Mouse (Mus musculus): ENCODE data around the gene Agfg2. TPM values are rescaled to one million over a fixed set of nuclear protein-coding genes. Genes with fewer than 3 reads are reported as not detected.
A peak's percentile ranks its signal among the peaks of the same experiment; 100 is the strongest.

Agfg2 gene
- polyA plus RNA-seq, 1 experiment = 50.5 TPM

- no peak overlapping the region for H3K4me3 ChIP-seq (replicated peaks; ENCODE audit: control insufficient read depth, low read depth, low read length)
- peaks cover 2% of the 10 kb centered on the region; the same call in 1 of the 2 replicates for H3K4me1 ChIP-seq (ENCODE audit: control insufficient read depth, insufficient read depth, low read length)
- no peak for TF ChIP-seq POLR2A (IDR thresholded peaks at IDR 0.05; ENCODE audit: borderline replicate concordance, control insufficient read depth, low read depth, low read length)
- TF ChIP-seq CTCF (IDR thresholded peaks at IDR 0.05; ENCODE audit: control insufficient read depth, insufficient read depth, low read length) = no peak
- WGBS = 68% methylated on average over 3 of the region's 3 CpGs
- no peak overlapping the region for H3K27ac ChIP-seq (ENCODE audit: control insufficient read depth, insufficient read depth, low read depth, low read length, poor library complexity)
These were observed 75.2 kb downstream of the Agfg2 start for GRCm38 (mm10) chr5:137609292-137609691.

DNA sequence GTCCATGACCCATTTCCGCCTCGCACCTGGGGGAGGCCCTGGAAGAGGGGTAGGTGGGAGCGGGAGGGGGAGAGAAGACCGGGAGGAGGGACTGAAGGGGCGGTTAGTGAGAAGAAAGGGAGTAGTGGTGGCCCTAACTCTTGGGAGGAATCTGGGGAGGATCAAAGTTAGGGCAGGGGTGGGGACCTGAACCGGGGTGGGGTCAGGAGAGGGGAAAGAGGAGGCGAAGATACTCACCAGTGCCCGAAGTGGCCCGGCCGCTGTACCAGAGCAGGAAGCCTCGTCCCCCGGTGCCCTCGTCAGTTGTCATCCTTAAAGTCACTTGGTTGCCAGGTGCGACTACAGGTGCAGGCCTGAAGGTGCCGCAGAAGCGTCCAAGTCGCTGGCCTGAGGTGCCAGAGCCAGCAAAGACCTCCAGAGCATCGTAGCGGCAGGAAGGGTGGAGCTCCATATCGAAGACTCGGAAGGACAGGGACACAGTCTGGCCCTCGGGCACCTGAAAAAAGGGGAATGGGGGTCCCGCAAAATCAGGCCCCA, 75.8 kb downstream of the Agfg2 start:
- Histone ChIP-seq H3K4me1 (ENCODE audit: control insufficient read depth, insufficient read depth, low read length) (peaks cover 2% of the 10 kb centered on the region; the same call in 1 of the 2 replicates), H3K27ac (ENCODE audit: control insufficient read depth, insufficient read depth, low read depth, low read length, poor library complexity) (peak overlapping the region; percentile 11; the same call in 1 of the 2 replicates), H3K4me3 (replicated peaks; ENCODE audit: control insufficient read depth, low read depth, low read length) (no peak overlapping the region)
- TF ChIP-seq POLR2A (IDR thresholded peaks at IDR 0.05; ENCODE audit: borderline replicate concordance, control insufficient read depth, low read depth, low read length) (no peak), CTCF (IDR thresholded peaks at IDR 0.05; ENCODE audit: control insufficient read depth, insufficient read depth, low read length) (no peak)
- 80% methylated on average over 23 of the region's 23 CpGs for WGBS

GRCm38 (mm10) chr5:137607860-137608653, 76.5 kb downstream of the Agfg2 start:
- no peak overlapping the region for H3K27ac ChIP-seq (ENCODE audit: control insufficient read depth, insufficient read depth, low read depth, low read length, poor library complexity)
- TF ChIP-seq CTCF (IDR thresholded peaks at IDR 0.05; ENCODE audit: control insufficient read depth, insufficient read depth, low read length) (no peak), POLR2A (IDR thresholded peaks at IDR 0.05; ENCODE audit: borderline replicate concordance, control insufficient read depth, low read depth, low read length) (no peak)
- H3K4me1 ChIP-seq (ENCODE audit: control insufficient read depth, insufficient read depth, low read length) = peaks cover 2% of the 10 kb centered on the region; the same call in 1 of the 2 replicates
- H3K4me3 ChIP-seq (replicated peaks; ENCODE audit: control insufficient read depth, low read depth, low read length) = no peak overlapping the region
- 81% methylated on average over 26 of the region's 26 CpGs for WGBS

- Histone ChIP-seq H3K27ac (ENCODE audit: control insufficient read depth, insufficient read depth, low read depth, low read length, poor library complexity) (peak overlapping the region; percentile 81), H3K4me3 (replicated peaks; ENCODE audit: control insufficient read depth, low read depth, low read length) (peak overlapping the region; percentile 62), H3K4me1 (ENCODE audit: control insufficient read depth, insufficient read depth, low read length) (peaks cover 10% of the 10 kb centered on the region)
- WGBS = under 1% methylated on average over 22 of the region's 22 CpGs
- no peak for TF ChIP-seq CTCF (IDR thresholded peaks at IDR 0.05; ENCODE audit: control insufficient read depth, insufficient read depth, low read length)
- no peak; the same call in 1 of the 2 replicates for TF ChIP-seq POLR2A (IDR thresholded peaks at IDR 0.05; ENCODE audit: borderline replicate concordance, control insufficient read depth, low read depth, low read length)
These were observed 83.2 kb downstream of the Agfg2 start for GRCm38 (mm10) chr5:137601365-137601729.

DNA sequence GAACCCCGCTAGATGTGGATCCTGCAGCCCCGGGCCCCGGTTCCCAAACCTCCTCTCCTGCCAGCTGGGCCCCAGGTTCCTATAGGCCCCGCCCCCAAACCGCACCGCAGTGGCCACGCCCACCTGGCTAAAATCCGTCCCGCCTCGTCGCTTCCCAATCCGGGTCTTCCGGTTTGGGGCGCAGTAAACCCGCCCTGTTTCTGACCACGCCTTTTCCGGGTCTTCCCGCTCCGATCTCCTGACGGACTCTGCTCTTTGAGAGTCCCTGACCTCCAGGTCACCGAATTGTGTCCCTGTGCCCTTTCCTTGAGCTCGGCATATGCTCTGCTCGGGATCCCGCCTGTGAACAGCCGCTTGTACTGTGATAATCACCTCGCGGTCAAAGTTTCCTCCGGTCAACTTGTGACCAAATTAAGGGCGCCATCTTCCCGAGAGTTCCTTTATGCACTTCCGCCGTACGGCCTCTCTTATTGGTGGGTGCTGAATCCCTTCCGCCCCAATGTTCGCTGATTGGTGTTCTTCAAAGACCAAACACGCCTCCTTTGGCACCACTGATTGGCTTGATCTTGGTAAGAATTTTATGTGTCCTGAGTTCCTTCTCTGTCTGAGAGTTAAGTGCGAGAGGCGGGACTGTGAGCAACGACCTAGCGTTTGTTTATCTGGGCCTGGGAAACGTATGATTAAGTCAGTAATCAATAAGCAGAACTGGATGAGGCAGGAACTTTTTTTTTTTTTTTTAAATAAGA, 83.7 kb downstream of the Agfg2 start, which contains the start of gene Mospd3:
TSS of gene Mospd3 (minus strand) at position 440 of the 746 bp plus-strand sequence.
- peak within 1 kb of the TSS; percentile 97 for H3K27ac ChIP-seq (ENCODE audit: control insufficient read depth, insufficient read depth, low read depth, low read length, poor library complexity)
- H3K4me1 ChIP-seq (ENCODE audit: control insufficient read depth, insufficient read depth, low read length) = peaks cover 10% of the 10 kb centered on the region
- TF ChIP-seq CTCF (IDR thresholded peaks at IDR 0.05; ENCODE audit: control insufficient read depth, insufficient read depth, low read length) (no peak), POLR2A (IDR thresholded peaks at IDR 0.05; ENCODE audit: borderline replicate concordance, control insufficient read depth, low read depth, low read length) (peak; percentile 72)
- WGBS = under 1% methylated on average over 41 of the region's 41 CpGs
- H3K4me3 ChIP-seq (replicated peaks; ENCODE audit: control insufficient read depth, low read depth, low read length) = peak within 1 kb of the TSS; percentile 95

Other genes with a start within 250 kb of the Agfg2 start
- gene Zan, start 207.7 kb downstream of the Agfg2 start, polyA plus RNA-seq (2011; ENCODE audit: insufficient read depth, insufficient read length, low replicate concordance, missing spikeins) = not detected in 2 replicates
- gene Pop7, start 182.2 kb downstream of the Agfg2 start, polyA plus RNA-seq (2011; ENCODE audit: insufficient read depth, insufficient read length, low replicate concordance, missing spikeins) = 22.1 and 32.2 TPM in 2 replicates
- gene Gigyf1, start 166.2 kb downstream of the Agfg2 start, polyA plus RNA-seq (2011; ENCODE audit: insufficient read depth, insufficient read length, low replicate concordance, missing spikeins) = 57.6 and 80.1 TPM in 2 replicates
- not detected in 2 replicates for gene Epo, start 151.5 kb downstream of the Agfg2 start, polyA plus RNA-seq (2011; ENCODE audit: insufficient read depth, insufficient read length, low replicate concordance, missing spikeins)
- 294 and 476 TPM in 2 replicates for gene Gnb2, start 151.2 kb downstream of the Agfg2 start, polyA plus RNA-seq (2011; ENCODE audit: insufficient read depth, insufficient read length, low replicate concordance, missing spikeins)
- not detected in 2 replicates for gene Actl6b, start 131.2 kb downstream of the Agfg2 start, polyA plus RNA-seq (2011; ENCODE audit: insufficient read depth, insufficient read length, low replicate concordance, missing spikeins)
- gene Tfr2, start 114.9 kb downstream of the Agfg2 start, polyA plus RNA-seq (2011; ENCODE audit: insufficient read depth, insufficient read length, low replicate concordance, missing spikeins) = 25.9 and 51.0 TPM in 2 replicates
- 25.4 and 29.1 TPM in 2 replicates for gene Mospd3, start 83.7 kb downstream of the Agfg2 start, polyA plus RNA-seq (2011; ENCODE audit: insufficient read depth, insufficient read length, low replicate concordance, missing spikeins)
- gene Pcolce, start 70.9 kb downstream of the Agfg2 start, polyA plus RNA-seq (2011; ENCODE audit: insufficient read depth, insufficient read length, low replicate concordance, missing spikeins) = 17.2 and 23.4 TPM in 2 replicates
- 0.41 TPM in 1 of 2 replicates, not detected in the other for gene Fbxo24, start 55.7 kb downstream of the Agfg2 start, polyA plus RNA-seq (2011; ENCODE audit: insufficient read depth, insufficient read length, low replicate concordance, missing spikeins)
- 36.1 and 108 TPM in 2 replicates for gene Lrch4, start 55.6 kb downstream of the Agfg2 start, polyA plus RNA-seq (2011; ENCODE audit: insufficient read depth, insufficient read length, low replicate concordance, missing spikeins)
- gene Gm20605, start 55.6 kb downstream of the Agfg2 start, polyA plus RNA-seq (2011; ENCODE audit: insufficient read depth, insufficient read length, low replicate concordance, missing spikeins) = 24.9 and 41.6 TPM in 2 replicates
- gene Sap25, start 43.4 kb downstream of the Agfg2 start, polyA plus RNA-seq (2011; ENCODE audit: insufficient read depth, insufficient read length, low replicate concordance, missing spikeins) = 65.6 and 161 TPM in 2 replicates
- gene Irs3, start 39.0 kb downstream of the Agfg2 start, polyA plus RNA-seq (2011; ENCODE audit: insufficient read depth, insufficient read length, low replicate concordance, missing spikeins) = 0.77 TPM in 1 of 2 replicates, not detected in the other
- gene Nyap1, start 56.9 kb upstream of the Agfg2 start, polyA plus RNA-seq (2011; ENCODE audit: insufficient read depth, insufficient read length, low replicate concordance, missing spikeins) = 1.2 and 1.9 TPM in 2 replicates
- gene Tsc22d4, start 61.0 kb upstream of the Agfg2 start, polyA plus RNA-seq (2011; ENCODE audit: insufficient read depth, insufficient read length, low replicate concordance, missing spikeins) = 143 and 144 TPM in 2 replicates
- gene Ppp1r35, start 94.1 kb upstream of the Agfg2 start, polyA plus RNA-seq (2011; ENCODE audit: insufficient read depth, insufficient read length, low replicate concordance, missing spikeins) = 52.6 and 130 TPM in 2 replicates
- 25.6 and 45.6 TPM in 2 replicates for gene Mepce, start 102.9 kb upstream of the Agfg2 start, polyA plus RNA-seq (2011; ENCODE audit: insufficient read depth, insufficient read length, low replicate concordance, missing spikeins)
- 9.5 and 18.7 TPM in 2 replicates for gene Zcwpw1, start 103.1 kb upstream of the Agfg2 start, polyA plus RNA-seq (2011; ENCODE audit: insufficient read depth, insufficient read length, low replicate concordance, missing spikeins)
- gene Pilra, start 151.6 kb upstream of the Agfg2 start, polyA plus RNA-seq (2011; ENCODE audit: insufficient read depth, insufficient read length, low replicate concordance, missing spikeins) = 27.5 and 45.8 TPM in 2 replicates
- gene Pilrb1, start 173.4 kb upstream of the Agfg2 start, polyA plus RNA-seq (2011; ENCODE audit: insufficient read depth, insufficient read length, low replicate concordance, missing spikeins) = 12.3 and 32.6 TPM in 2 replicates
- 30.9 and 80.6 TPM in 2 replicates for gene Pilrb2, start 187.1 kb upstream of the Agfg2 start, polyA plus RNA-seq (2011; ENCODE audit: insufficient read depth, insufficient read length, low replicate concordance, missing spikeins)
- gene Cyp3a13, start 236.9 kb upstream of the Agfg2 start, polyA plus RNA-seq (2011; ENCODE audit: insufficient read depth, insufficient read length, low replicate concordance, missing spikeins) = not detected in 2 replicates